18 mouse cellular contexts compared by ENCODE assay signal in the genomic region with DNA sequence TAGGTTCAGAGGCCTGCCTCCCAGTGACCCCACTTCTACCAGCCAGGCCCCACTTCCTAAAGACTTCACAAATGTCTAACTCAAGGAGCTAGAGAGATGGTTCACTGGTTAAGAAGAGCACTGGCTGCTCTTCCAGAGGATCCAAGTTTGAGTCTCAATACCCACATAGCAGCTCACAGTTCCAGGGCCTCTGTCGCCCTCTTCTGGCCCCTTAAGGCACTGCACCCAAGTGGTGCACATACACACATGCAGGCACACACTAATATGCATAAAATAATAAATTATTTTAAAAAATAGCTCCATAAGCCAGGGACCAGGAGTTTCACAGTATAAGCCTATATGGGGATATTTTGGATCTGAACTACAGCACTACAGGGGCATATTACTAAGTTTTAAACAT.
DNase-seq lines count a peak whose midpoint lies in the region; ATAC-seq and TF ChIP-seq lines count a peak whose summit lies in the region.
"Had no signal": no experiment of that assay in that cellular context is flagged by ENCODE, and none has a peak within 500 bp of the region (broad histone marks: within the 10 kb centered on the region; RNA-seq: fewer than 3 reads in every experiment).

No protein-coding gene starts in this region.

- no peak for DNase-seq in layer of hippocampus, adult 2 months (ENCODE audit: low spot score in 2 of 2)
- no peak for DNase-seq in layer of hippocampus, postnatal 14 days (ENCODE audit: low spot score in 2 of 2)
- DNase-seq in midbrain, postnatal 0 days (ENCODE audit: low spot score) = no peak
- no peak for DNase-seq in midbrain, embryonic 11.5 days (ENCODE audit: low spot score, missing footprints)
- peak; percentile 64 for DNase-seq in ZHBTc4 (ENCODE audit: low read depth, low spot score)
- no peak for DNase-seq in limb, embryonic 10.5 days (ENCODE audit: low spot score)
- DNase-seq: cerebellum, adult 8-10 months; heart, postnatal 14 days; midbrain, embryonic 14.5 days had no signal

- H3K27me3 ChIP-seq in midbrain, postnatal 0 days (ENCODE audit: insufficient read depth, low read length) = no peaks in the 10 kb centered on the region
- no peaks in the 10 kb centered on the region for H3K27me3 ChIP-seq in midbrain, embryonic 11.5 days (ENCODE audit: control insufficient read depth, insufficient read depth, low read length)
- no peaks in the 10 kb centered on the region for H3K27me3 ChIP-seq in limb, embryonic 10.5 days (ENCODE audit: low read depth, poor library complexity, severe bottlenecking)
- H3K27me3 ChIP-seq: heart, embryonic 12.5 days; hindbrain, embryonic 12.5 days; kidney, embryonic 15.5 days; limb, embryonic 15.5 days; lung, embryonic 15.5 days had no signal

- ATAC-seq in midbrain, postnatal 0 days (ENCODE audit: low FRiP score) = no peak
- ATAC-seq in midbrain, embryonic 11.5 days (ENCODE audit: low FRiP score) = no peak
- no peak for ATAC-seq in erythroblast, adult 5-6 weeks (replicated peaks; ENCODE audit: low FRiP score, poor library complexity, severe bottlenecking)
- ATAC-seq: forebrain, embryonic 14.5 days had no signal

- no peak overlapping the region for H3K4me3 ChIP-seq in layer of hippocampus, adult 2 months
- H3K4me3 ChIP-seq in midbrain, postnatal 0 days (ENCODE audit: low read depth, low read length) = no peak overlapping the region
- no peak overlapping the region for H3K4me3 ChIP-seq in midbrain, embryonic 11.5 days (ENCODE audit: low read depth, low read length)
- no peak overlapping the region for H3K4me3 ChIP-seq in limb, embryonic 10.5 days
- H3K4me3 ChIP-seq: erythroblast, embryonic 14.5 days; heart, embryonic 12.5 days; hindbrain, embryonic 12.5 days; kidney, embryonic 15.5 days; limb, embryonic 15.5 days; lung, embryonic 15.5 days; myocyte had no signal

- H3K36me3 ChIP-seq in midbrain, postnatal 0 days (ENCODE audit: insufficient read depth, low read length) = no peaks in the 10 kb centered on the region
- no peaks in the 10 kb centered on the region for H3K36me3 ChIP-seq in midbrain, embryonic 11.5 days (ENCODE audit: control insufficient read depth, insufficient read depth, low read length)
- 0 out of 2 replicates have a peak, but pooled peaks cover 2% of the 10 kb centered on the region for H3K36me3 ChIP-seq in limb, embryonic 10.5 days
- H3K36me3 ChIP-seq: heart, embryonic 12.5 days; hindbrain, embryonic 12.5 days; kidney, embryonic 15.5 days; limb, embryonic 15.5 days; lung, embryonic 15.5 days had no signal

- WGBS in midbrain, postnatal 0 days = 82% methylated on average over 1 of the region's 1 CpGs
- 78% methylated on average over 1 of the region's 1 CpGs for WGBS in midbrain, embryonic 11.5 days
- 65% methylated on average over 1 of the region's 1 CpGs for WGBS in limb, embryonic 10.5 days

- peak; percentile 59 for TF ChIP-seq CTCF in layer of hippocampus, adult 2 months (conservative IDR thresholded peaks at IDR 0.05)
- TF ChIP-seq CTCF in midbrain, postnatal 0 days (IDR thresholded peaks at IDR 0.05) = peak; percentile 54

- no peaks in the 10 kb centered on the region for H3K9me3 ChIP-seq in midbrain, postnatal 0 days (ENCODE audit: low read length)
- H3K9me3 ChIP-seq in midbrain, embryonic 11.5 days (ENCODE audit: control insufficient read depth, low read length) = peaks cover 6% of the 10 kb centered on the region; the same call in 1 of the 2 replicates
- H3K9me3 ChIP-seq in limb, embryonic 10.5 days (replicated peaks) = 0 out of 2 replicates have a peak, but pooled peaks cover 4% of the 10 kb centered on the region
- H3K9me3 ChIP-seq: limb, embryonic 15.5 days; lung, embryonic 15.5 days had no signal

- H3K4me2 ChIP-seq in midbrain, postnatal 0 days (ENCODE audit: low read depth, low read length, poor library complexity, severe bottlenecking) = no peak overlapping the region
- no peak overlapping the region for H3K4me2 ChIP-seq in midbrain, embryonic 11.5 days
- H3K4me2 ChIP-seq: heart, embryonic 12.5 days; hindbrain, embryonic 12.5 days; kidney, embryonic 15.5 days; limb, embryonic 15.5 days; lung, embryonic 15.5 days had no signal

- H3K9ac ChIP-seq in midbrain, postnatal 0 days (replicated peaks; ENCODE audit: low read length, poor library complexity, severe bottlenecking) = no peak overlapping the region
- no peak overlapping the region for H3K9ac ChIP-seq in midbrain, embryonic 11.5 days (ENCODE audit: low read length)
- H3K9ac ChIP-seq: heart, embryonic 12.5 days; hindbrain, embryonic 12.5 days; kidney, embryonic 15.5 days; limb, embryonic 15.5 days; lung, embryonic 15.5 days had no signal

- H3K27ac ChIP-seq in layer of hippocampus, adult 2 months = no peak overlapping the region
- H3K27ac ChIP-seq in midbrain, postnatal 0 days (ENCODE audit: low read depth, low read length) = no peak overlapping the region
- no peak overlapping the region for H3K27ac ChIP-seq in midbrain, embryonic 11.5 days (ENCODE audit: low read depth, low read length)
- no peak overlapping the region for H3K27ac ChIP-seq in limb, embryonic 10.5 days
- H3K27ac ChIP-seq: hindbrain, embryonic 12.5 days; kidney, embryonic 15.5 days; limb, embryonic 15.5 days; lung, embryonic 15.5 days had no signal

- H3K4me1 ChIP-seq in midbrain, postnatal 0 days (ENCODE audit: insufficient read depth, low read length) = 0 out of 2 replicates have a peak, but pooled peaks cover 3% of the 10 kb centered on the region
- H3K4me1 ChIP-seq in midbrain, embryonic 11.5 days (ENCODE audit: control insufficient read depth, insufficient read depth, low read length) = no peaks in the 10 kb centered on the region
- peaks cover 14% of the 10 kb centered on the region for H3K4me1 ChIP-seq in limb, embryonic 10.5 days
- H3K4me1 ChIP-seq: heart, embryonic 12.5 days; limb, embryonic 15.5 days; lung, embryonic 15.5 days had no signal
